Mouse (Mus musculus) MEL (cell line): ENCODE results near the gene Syt2. TPM values are rescaled to one million over a fixed set of nuclear protein-coding genes. Genes with fewer than 3 reads are reported as not detected.

ENCODE experiments used
- DNase-seq: peaks from one replicate; pipeline ENCODE4 v3.0.0; 2011; ENCODE audit warnings: low read depth, low spot score
- H3K27ac ChIP-seq: 2 replicates; pipeline ENCODE4 v1.5.1; 2012; ENCODE audit warnings: low read depth, mild to moderate bottlenecking, control low read depth, low read length, moderate library complexity; ENCODE audit not compliant: control insufficient read depth
- H3K27me3 ChIP-seq, 2 experiments: fragments of 150-350 bp in 1 of 2; sonication (generic) in 1 of 2; 2 replicates each; pipeline ENCODE4 v1.6.1; 2012; ENCODE audit warnings: low read length in 2 of 2, mild to moderate bottlenecking in 2 of 2, improper control_type of control experiment in 1 of 2, moderate library complexity in 1 of 2; ENCODE audit not compliant: insufficient read depth in 2 of 2, control insufficient read depth in 1 of 2
- H3K36me3 ChIP-seq, 2 experiments: 2 replicates each; pipeline ENCODE4 v1.6.1; 2012 to 2014; ENCODE audit warnings: low read length in 2 of 2, improper control_type of control experiment in 1 of 2, inconsistent platforms in 1 of 2, mild to moderate bottlenecking in 1 of 2; ENCODE audit not compliant: insufficient read depth in 2 of 2, control insufficient read depth in 1 of 2
- H3K4me1 ChIP-seq, 2 experiments: fragments of 150-350 bp in 1 of 2; sonication (generic) in 1 of 2; 2 replicates each; pipeline ENCODE4 v1.6.1; 2012; ENCODE audit warnings: low read length in 2 of 2, improper control_type of control experiment in 1 of 2, mild to moderate bottlenecking in 1 of 2; ENCODE audit not compliant: insufficient read depth in 2 of 2, control insufficient read depth in 1 of 2
- H3K4me3 ChIP-seq, 2 experiments: fragments of 150-350 bp in 1 of 2; sonication (generic) in 1 of 2; 2 replicates each; pipeline ENCODE4 v1.5.1; 2012; ENCODE audit warnings: low read depth in 2 of 2, low read length in 2 of 2, mild to moderate bottlenecking in 2 of 2, moderate library complexity in 2 of 2, control low read depth in 1 of 2, improper control_type of control experiment in 1 of 2; ENCODE audit not compliant: control insufficient read depth in 1 of 2, insufficient read depth in 1 of 2
- H3K79me2 ChIP-seq: 2 replicates; pipeline ENCODE4 v1.6.1; 2012; ENCODE audit warnings: mild to moderate bottlenecking, low read length, moderate library complexity; ENCODE audit not compliant: control insufficient read depth, poor library complexity, insufficient read depth
- H3K9ac ChIP-seq: 2 replicates; pipeline ENCODE4 v1.6.1; 2012; ENCODE audit warnings: low read depth, mild to moderate bottlenecking, control low read depth, low read length, moderate library complexity; ENCODE audit not compliant: control insufficient read depth, poor library complexity, severe bottlenecking
- H3K9me3 ChIP-seq: fragments of 150-350 bp; sonication (generic); replicated peaks from 2 replicates; pipeline ENCODE4 v1.6.1; 2012; ENCODE audit warnings: mild to moderate bottlenecking, low read length, improper control_type of control experiment, moderate library complexity; ENCODE audit not compliant: insufficient read depth
- BHLHE40 ChIP-seq: IDR thresholded peaks from 2 replicates; pipeline ENCODE4 v1.6.1; 2012; ENCODE audit warnings: low read depth, mild to moderate bottlenecking, inconsistent platforms, low read length, improper control_type of control experiment, borderline replicate concordance
- polyA plus RNA-seq, 2 experiments: library from polyadenylated mRNA; stranded (reverse) in 1 of 2; unstranded in 1 of 2; fragments of >175 nt in 1 of 2; fragments of >200 nt in 1 of 2; gene quantifications; 2 replicates each; pipeline versions ENCODE4 v1.2.1 to v1.2.4; 2012; ENCODE audit warnings: low replicate concordance in 2 of 2, low read depth in 1 of 2; ENCODE audit not compliant: insufficient read length in 2 of 2, insufficient read depth in 1 of 2, missing spikeins in 1 of 2
- total RNA-seq: library from RNA; depleted of rRNA; stranded (reverse); fragments of 300-350 nt; gene quantifications from 2 replicates; pipeline ENCODE4 v1.2.3, GENCODE M21; 2012; rRNA removed

The Syt2 gene
- total and polyA plus RNA-seq, 3 experiments = 0.31 TPM; not detected in 2

- Histone ChIP-seq H3K9ac (no peak overlapping the region), H3K27ac (no peak overlapping the region), H3K79me2 (no peaks in the 10 kb centered on the region), H3K4me1 (no peaks in the 10 kb centered on the region), H3K27me3 (no peaks in the 10 kb centered on the region), H3K9me3 (no peaks in the 10 kb centered on the region), H3K36me3 (no peaks in the 10 kb centered on the region), H3K4me3 (no peak overlapping the region)
- no peak for TF ChIP-seq BHLHE40
- no peak for DNase-seq
These were observed 159.0 kb downstream of the Syt2 start for GRCm38 (mm10) chr1:134805471-134805870.

Other genes starting within 250 kb of the Syt2 start
- 18.8 and 35.8 TPM in 2 replicates for gene Cyb5r1, start 241.1 kb upstream of the Syt2 start, total RNA-seq
- 10 to 100 TPM in 1 of 2 experiments, not detected in 1; 94.8 TPM for gene Cyb5r1, start 241.1 kb upstream of the Syt2 start, polyA plus RNA-seq
- 55.2 and 57.6 TPM in 2 replicates for gene Adipor1, start 231.3 kb upstream of the Syt2 start, total RNA-seq
- 100 to 1,000 TPM in 1 of 2 experiments, 10 to 100 TPM in 1; 94.1 to 109 TPM for gene Adipor1, start 231.3 kb upstream of the Syt2 start, polyA plus RNA-seq
- gene Klhl12, start 191.1 kb upstream of the Syt2 start, total RNA-seq = 21.8 and 26.4 TPM in 2 replicates
- gene Klhl12, start 191.1 kb upstream of the Syt2 start, polyA plus RNA-seq = 10 to 100 TPM in 1 of 2 experiments, not detected in 1; 20.8 TPM
- gene Rabif, start 152.0 kb upstream of the Syt2 start, total RNA-seq = 18.5 and 21.5 TPM in 2 replicates
- gene Rabif, start 152.0 kb upstream of the Syt2 start, polyA plus RNA-seq = 10 to 100 TPM in 1 of 2 experiments, not detected in 1; 21.8 TPM
- 0.08 TPM in 1 of 2 replicates, not detected in the other for gene Mgat4e, start 97.0 kb upstream of the Syt2 start, total RNA-seq
- under 1 TPM in 1 of 2 experiments, not detected in 1; 0.17 TPM for gene Mgat4e, start 97.0 kb upstream of the Syt2 start, polyA plus RNA-seq
- 25.5 and 37.7 TPM in 2 replicates for gene Kdm5b, start 86.5 kb upstream of the Syt2 start, total RNA-seq
- 10 to 100 TPM; 31.8 to 48.6 TPM for gene Kdm5b, start 86.5 kb upstream of the Syt2 start, polyA plus RNA-seq